Mouse (Mus musculus) myocyte (in vitro differentiated cells): ENCODE measurements around the gene Nisch. TPM values are rescaled to one million over a fixed set of nuclear protein-coding genes. Genes with fewer than 3 reads are reported as not detected.

ENCODE experiments used
- H3K27me3 ChIP-seq: one replicate; pipeline ENCODE4 v1.6.1; 2011; ENCODE audit not compliant: control insufficient read depth, insufficient read depth, insufficient read length
- H3K36me3 ChIP-seq: one replicate; pipeline ENCODE4 v1.6.1; 2011; ENCODE audit not compliant: control insufficient read depth, insufficient read depth
- H3K4me2 ChIP-seq: one replicate; pipeline ENCODE4 v1.6.1; 2011; ENCODE audit warnings: low read depth, control low read depth
- H3K4me3 ChIP-seq: one replicate; pipeline ENCODE4 v1.5.1; 2011; ENCODE audit warnings: mild to moderate bottlenecking, control low read depth, moderate library complexity
- H3K79me2 ChIP-seq: one replicate; pipeline ENCODE4 v1.6.1; 2011; ENCODE audit not compliant: control insufficient read depth, insufficient read depth
- H3ac ChIP-seq: one replicate; pipeline ENCODE4 v1.6.1; 2011; ENCODE audit not compliant: control insufficient read depth, insufficient read length
- CEBPB ChIP-seq: IDR thresholded peaks from 2 replicates; pipeline ENCODE4 v1.6.1; 2011; ENCODE audit warnings: mild to moderate bottlenecking, moderate library complexity; ENCODE audit not compliant: poor library complexity, insufficient read depth, severe bottlenecking
- E2F4 ChIP-seq: IDR thresholded peaks from one replicate; pipeline ENCODE4 v1.6.1; 2011; ENCODE audit warnings: mild to moderate bottlenecking, control low read depth, moderate library complexity; ENCODE audit not compliant: insufficient read depth
- MAX ChIP-seq: IDR thresholded peaks from one replicate; pipeline ENCODE4 v1.6.1; 2011; ENCODE audit warnings: low read depth, mild to moderate bottlenecking, control low read depth
- MYOD1 ChIP-seq, 3 experiments: IDR thresholded peaks; one replicate each; pipeline ENCODE4 v1.6.1; 2011; ENCODE audit warnings: control low read depth in 2 of 3, low read depth in 2 of 3, mild to moderate bottlenecking in 2 of 3, moderate library complexity in 1 of 3; ENCODE audit not compliant: insufficient read length in 2 of 3, control insufficient read depth in 1 of 3
- MYOG ChIP-seq, 3 experiments: IDR thresholded peaks; one replicate each; pipeline ENCODE4 v1.6.1; 2011; ENCODE audit warnings: control low read depth in 2 of 3, low read depth in 2 of 3, mild to moderate bottlenecking in 2 of 3; ENCODE audit not compliant: insufficient read length in 2 of 3, control insufficient read depth in 1 of 3, insufficient read depth in 1 of 3
- POLR2A ChIP-seq: IDR thresholded peaks from one replicate; pipeline ENCODE4 v1.6.1; 2011; ENCODE audit warnings: low read depth, mild to moderate bottlenecking, control low read depth, moderate library complexity; ENCODE audit not compliant: insufficient read length
- POLR2AphosphoS2 ChIP-seq: IDR thresholded peaks from one replicate; pipeline ENCODE4 v1.6.1; 2011; ENCODE audit warnings: low read depth, control low read depth; ENCODE audit not compliant: insufficient read length
- REST ChIP-seq: IDR thresholded peaks from one replicate; pipeline ENCODE4 v1.6.1; 2011; ENCODE audit warnings: mild to moderate bottlenecking, control low read depth, moderate library complexity; ENCODE audit not compliant: insufficient read depth, insufficient read length
- SRF ChIP-seq: IDR thresholded peaks from one replicate; pipeline ENCODE4 v1.6.1; 2011; ENCODE audit warnings: low read depth; ENCODE audit not compliant: control insufficient read depth, insufficient read length
- TCF12 ChIP-seq: IDR thresholded peaks from one replicate; pipeline ENCODE4 v1.6.1; 2011; ENCODE audit warnings: mild to moderate bottlenecking, control low read depth; ENCODE audit not compliant: poor library complexity, insufficient read depth, severe bottlenecking
- TCF3 ChIP-seq: IDR thresholded peaks from one replicate; pipeline ENCODE4 v1.6.1; 2011; ENCODE audit warnings: low read depth, control low read depth; ENCODE audit not compliant: insufficient read length
- USF1 ChIP-seq: IDR thresholded peaks from one replicate; pipeline ENCODE4 v1.6.1; 2011; ENCODE audit warnings: low read depth, mild to moderate bottlenecking, control low read depth, moderate library complexity
- polyA plus RNA-seq: library from polyadenylated mRNA; unstranded; fragments of >200 nt; fragmentation: generic; extraction: Trizol; gene quantifications from one replicate; pipeline ENCODE4 v1.2.1, GENCODE M21; 2012; ENCODE audit warnings: missing spikeins

Nisch gene
- polyA plus RNA-seq, 1 experiment, result 266 TPM

DNA sequence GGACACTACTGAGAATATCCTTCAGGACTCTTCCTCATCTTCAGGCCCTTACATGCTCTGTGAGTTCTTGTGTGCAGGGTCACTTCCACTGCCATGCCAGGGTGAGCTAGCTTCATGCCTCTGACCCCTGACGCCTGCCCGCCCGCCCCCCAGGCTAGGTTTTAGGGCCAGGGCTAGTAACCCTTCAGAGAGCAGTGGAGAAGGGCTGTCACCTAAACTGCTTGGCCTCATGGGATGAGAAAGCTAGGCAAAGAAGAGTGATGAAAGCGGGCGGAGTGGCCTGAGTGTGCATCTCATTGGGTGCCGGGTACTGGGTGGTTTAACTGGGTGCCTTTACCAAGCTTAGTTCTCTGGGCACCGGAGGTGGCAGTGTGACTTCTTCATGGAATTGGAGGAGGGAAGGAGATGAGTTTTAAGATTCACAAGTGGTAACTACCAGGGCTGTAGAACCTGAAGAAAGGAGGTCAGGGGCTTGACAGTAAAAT, 84.2 kb downstream of the Nisch start:
- peak overlapping the region; percentile 76 for H3K4me2 ChIP-seq
- H3K27me3 ChIP-seq, result no peaks in the 10 kb centered on the region
- H3ac ChIP-seq, result no peak overlapping the region
- H3K79me2 ChIP-seq, result peaks cover 12% of the 10 kb centered on the region
- peak overlapping the region; percentile 39 for H3K4me3 ChIP-seq
- TF ChIP-seq E2F4 (no peak), POLR2AphosphoS2 (no peak), MYOG (IDR thresholded peaks at IDR 0.05; ENCODE audit: control insufficient read depth in 1 of 3, insufficient read depth in 1 of 3, insufficient read length in 2 of 3, low read depth in 2 of 3) (no peak)
- peaks cover 3% of the 10 kb centered on the region for H3K36me3 ChIP-seq

DNA sequence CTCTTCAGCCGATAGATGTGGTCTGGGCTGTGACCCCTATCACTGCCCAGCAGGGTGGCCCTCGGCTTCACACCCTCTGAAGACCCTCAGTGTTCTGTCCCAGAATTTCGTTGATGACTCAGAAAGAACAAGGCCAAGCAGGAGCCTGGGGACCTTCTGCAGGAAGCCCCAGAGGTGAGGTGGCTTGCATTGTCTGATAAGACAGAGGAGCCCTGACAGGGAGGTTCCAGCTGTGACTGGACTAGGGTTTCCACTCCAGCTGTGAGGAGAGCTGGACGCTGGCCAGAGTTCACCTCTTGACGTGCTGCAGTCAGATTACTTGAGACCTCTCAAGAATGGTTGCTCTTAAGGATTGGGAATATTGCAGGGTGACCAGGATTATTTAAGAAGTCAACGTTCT, 84.7 kb downstream of the Nisch start:
- peaks cover 3% of the 10 kb centered on the region for H3K36me3 ChIP-seq
- no peak for TF ChIP-seq SRF
- no peak for TF ChIP-seq POLR2A
- H3ac ChIP-seq, result peak overlapping the region; percentile 74
- no peaks in the 10 kb centered on the region for H3K27me3 ChIP-seq
- peaks cover 17% of the 10 kb centered on the region for H3K79me2 ChIP-seq
- peak overlapping the region; percentile 76 for H3K4me2 ChIP-seq
- peak overlapping the region; percentile 39 for H3K4me3 ChIP-seq

DNA sequence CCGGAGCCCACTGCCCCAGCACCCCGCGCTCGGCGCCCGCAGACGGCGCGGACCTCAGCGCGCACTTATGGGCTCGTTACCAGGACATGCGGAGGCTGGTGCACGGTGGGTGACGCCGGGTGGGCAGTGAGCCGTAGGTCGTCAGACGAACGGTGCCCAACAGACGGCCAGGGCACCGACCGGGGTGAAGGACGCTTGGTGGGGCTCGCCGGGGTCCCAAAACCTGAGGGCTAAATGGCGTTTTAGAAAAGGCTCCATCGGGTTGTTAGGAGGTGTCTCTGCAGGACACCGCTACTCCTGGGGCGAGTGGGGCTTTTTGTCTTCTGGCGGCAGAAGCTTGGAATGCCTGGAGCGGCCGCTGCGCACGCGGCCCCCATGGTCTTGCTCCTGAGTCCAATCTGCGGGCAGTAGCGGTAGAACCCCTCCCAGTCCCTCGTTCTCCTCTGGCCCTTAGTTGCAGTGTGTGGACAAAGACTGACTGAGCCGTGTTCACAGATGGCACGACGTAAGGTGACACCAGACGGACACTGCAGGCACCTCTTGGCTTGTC, 85.4 kb downstream of the Nisch start:
- peak overlapping the region; percentile 39 for H3K4me3 ChIP-seq
- no peaks in the 10 kb centered on the region for H3K27me3 ChIP-seq
- peaks cover 24% of the 10 kb centered on the region for H3K79me2 ChIP-seq
- peak overlapping the region; percentile 76 for H3K4me2 ChIP-seq
- TF ChIP-seq E2F4 (no peak), MYOD1 (IDR thresholded peaks at IDR 0.05; ENCODE audit: control insufficient read depth in 1 of 3, insufficient read length in 2 of 3, low read depth in 2 of 3) (no peak), POLR2A (no peak), CEBPB (no peak), USF1 (no peak), SRF (no peak), MYOG (IDR thresholded peaks at IDR 0.05; ENCODE audit: control insufficient read depth in 1 of 3, insufficient read depth in 1 of 3, insufficient read length in 2 of 3, low read depth in 2 of 3) (no peak), TCF12 (no peak), REST (no peak)
- peaks cover 3% of the 10 kb centered on the region for H3K36me3 ChIP-seq
- H3ac ChIP-seq, result peak overlapping the region; percentile 74

DNA sequence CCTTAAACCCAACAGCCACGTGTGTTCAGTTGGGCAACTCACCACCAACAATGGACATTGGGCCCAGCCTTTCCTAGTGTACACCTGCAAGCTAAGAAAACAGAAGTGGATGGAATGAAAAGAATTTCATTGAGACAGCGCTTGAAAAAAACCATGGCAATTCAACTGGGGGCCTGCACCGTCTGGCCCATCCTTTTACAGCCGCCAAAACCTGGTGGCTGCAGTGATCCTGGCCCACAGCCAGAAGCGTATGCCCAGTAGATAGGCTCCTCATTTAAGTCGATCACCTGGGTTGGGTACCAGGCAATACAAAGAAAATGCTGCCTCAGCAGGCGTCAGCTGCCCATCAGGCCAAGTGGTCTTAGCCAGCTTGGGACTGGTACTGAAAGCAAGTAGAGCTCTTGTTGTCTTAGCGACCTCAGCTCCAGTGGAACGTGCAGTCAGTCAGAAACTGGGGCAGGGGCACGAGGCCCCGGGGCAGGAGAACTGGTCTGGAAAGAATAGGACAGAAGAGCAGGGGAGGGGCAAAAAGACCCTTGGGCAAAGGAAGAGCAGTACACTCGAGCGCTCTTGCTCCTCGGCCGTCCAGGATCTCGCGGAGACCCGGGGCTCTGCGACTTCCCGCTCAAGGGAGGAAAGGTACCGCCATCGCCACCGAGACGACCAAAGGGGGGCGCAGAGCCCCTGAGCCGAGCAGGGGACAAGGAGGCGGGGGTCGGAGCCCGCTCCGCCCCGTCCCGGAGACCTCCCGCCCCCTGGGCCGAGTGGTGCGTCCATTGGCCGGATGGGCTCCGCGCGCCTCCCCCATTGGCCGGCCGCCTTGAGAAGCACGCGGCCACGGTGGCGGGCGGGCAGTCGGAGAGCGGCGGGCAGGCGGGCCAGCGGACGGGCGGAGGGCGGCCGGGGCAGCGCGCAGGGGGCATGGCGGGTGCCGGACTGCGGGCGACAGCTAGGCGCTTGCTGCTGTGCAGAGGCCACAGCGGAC, 86.2 kb downstream of the Nisch start, which contains the start of gene Nt5dc2:
TSS of gene Nt5dc2 (plus strand) at position 818 of the 985 bp plus-strand sequence.
- no peak for TF ChIP-seq MYOG (IDR thresholded peaks at IDR 0.05; ENCODE audit: control insufficient read depth in 1 of 3, insufficient read depth in 1 of 3, insufficient read length in 2 of 3, low read depth in 2 of 3)
- TF ChIP-seq SRF, result peak; percentile 10
- peak; percentile 97 for TF ChIP-seq POLR2A
- peak in 1 of 3 experiments; percentile 43 for TF ChIP-seq MYOD1 (IDR thresholded peaks at IDR 0.05; ENCODE audit: control insufficient read depth in 1 of 3, insufficient read length in 2 of 3, low read depth in 2 of 3)
- no peak for TF ChIP-seq CEBPB
- TF ChIP-seq POLR2AphosphoS2, result peak; percentile 94
- Histone ChIP-seq H3K4me2 (peak within 1 kb of the TSS; percentile 97), H3K4me3 (peak within 1 kb of the TSS; percentile 39), H3K79me2 (peaks cover 28% of the 10 kb centered on the region), H3K36me3 (peaks cover under 1% of the 10 kb centered on the region), H3ac (peak within 1 kb of the TSS; percentile 74), H3K27me3 (no peaks in the 10 kb centered on the region)

DNA sequence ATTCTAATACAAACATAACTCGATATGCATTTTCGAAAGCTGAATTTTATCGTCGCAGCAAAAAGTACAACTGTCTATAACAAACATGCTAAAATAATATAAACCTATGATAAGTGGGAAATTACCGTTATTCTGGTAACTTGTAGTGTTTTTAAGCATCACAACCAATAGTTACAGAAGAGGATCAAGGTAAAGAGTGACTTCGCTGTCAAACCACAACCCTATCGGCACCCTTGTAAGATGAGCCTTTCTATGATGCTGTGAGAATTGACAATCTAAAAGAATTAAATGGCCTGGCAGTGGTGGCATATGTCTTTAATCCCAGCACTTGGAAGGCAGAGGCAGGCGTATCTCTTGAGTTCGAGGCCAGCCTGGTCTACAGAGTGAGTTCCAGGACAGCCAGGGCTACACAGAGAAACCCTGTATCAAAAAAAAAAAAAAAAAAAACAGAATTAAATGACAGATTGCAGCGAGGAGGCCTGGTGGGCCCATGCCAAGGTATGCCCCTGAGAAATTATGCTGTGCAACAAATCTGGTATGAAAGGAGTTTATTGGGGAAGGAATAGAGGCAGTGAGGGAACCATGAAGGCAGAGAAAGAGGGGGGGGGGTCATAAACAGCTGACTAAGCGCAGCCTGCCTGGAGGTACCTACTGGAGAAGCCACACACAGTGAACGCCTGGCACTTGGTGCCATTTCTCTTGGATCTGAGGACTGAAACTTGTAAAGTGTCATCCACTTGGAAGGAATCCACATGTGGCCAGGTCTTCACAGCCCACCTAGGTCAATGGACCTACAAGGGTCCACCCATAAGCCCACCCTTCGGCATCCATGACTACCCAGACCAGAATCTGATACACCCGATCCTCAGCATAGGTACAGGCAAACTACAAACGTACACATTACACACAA, 87.2 kb downstream of the Nisch start:
- Histone ChIP-seq H3K36me3 (no peaks in the 10 kb centered on the region), H3K27me3 (no peaks in the 10 kb centered on the region), H3ac (peak overlapping the region; percentile 74), H3K4me2 (peak overlapping the region; percentile 77), H3K4me3 (peak overlapping the region; percentile 94), H3K79me2 (peaks cover 28% of the 10 kb centered on the region)
- no peak for TF ChIP-seq TCF3
- TF ChIP-seq CEBPB, result no peak
- no peak for TF ChIP-seq MAX
- TF ChIP-seq SRF, result no peak
- no peak for TF ChIP-seq POLR2AphosphoS2
- TF ChIP-seq MYOD1 (IDR thresholded peaks at IDR 0.05; ENCODE audit: control insufficient read depth in 1 of 3, insufficient read length in 2 of 3, low read depth in 2 of 3), result no peak
- no peak for TF ChIP-seq E2F4
- no peak for TF ChIP-seq POLR2A
- no peak for TF ChIP-seq TCF12
- no peak for TF ChIP-seq USF1
- no peak for TF ChIP-seq REST
- no peak for TF ChIP-seq MYOG (IDR thresholded peaks at IDR 0.05; ENCODE audit: control insufficient read depth in 1 of 3, insufficient read depth in 1 of 3, insufficient read length in 2 of 3, low read depth in 2 of 3)
